Mouse (Mus musculus) midbrain, postnatal 0 days (tissue): ENCODE results near the gene Cldn20. TPM values are rescaled to one million over a fixed set of nuclear protein-coding genes. Genes with fewer than 3 reads are reported as not detected.

Source experiments
- ATAC-seq: fragments of 200-750 bp; cut with Nextera tagmentation; 2 replicates; pipeline ENCODE4 v1.8.0; 2017; ENCODE audit warnings: moderate number of reproducible peaks, mild to moderate bottlenecking, moderate TSS enrichment, moderate library complexity; ENCODE audit not compliant: low FRiP score
- DNase-seq: peaks from one replicate; pipeline ENCODE4 v3.0.0-alpha.2; 2015; ENCODE audit warnings: low spot score
- H3K27ac ChIP-seq: fragments of 300-500 bp; sonication (generic); 2 replicates; pipeline ENCODE4 v1.5.1; 2014; ENCODE audit warnings: low read depth, mild to moderate bottlenecking, low read length, mixed read lengths
- H3K27me3 ChIP-seq: fragments of 300-500 bp; sonication (generic); 2 replicates; pipeline ENCODE4 v1.6.1; 2014; ENCODE audit warnings: low read length, control low read depth, mixed read lengths; ENCODE audit not compliant: insufficient read depth
- H3K36me3 ChIP-seq: fragments of 300-500 bp; sonication (generic); 2 replicates; pipeline ENCODE4 v1.6.1; 2014; ENCODE audit warnings: low read length, control low read depth, mixed read lengths; ENCODE audit not compliant: insufficient read depth
- H3K4me1 ChIP-seq: fragments of 300-500 bp; sonication (generic); 2 replicates; pipeline ENCODE4 v1.6.1; 2014; ENCODE audit warnings: mild to moderate bottlenecking, control low read depth, antibody characterized with exemption, low read length, mixed read lengths; ENCODE audit not compliant: insufficient read depth
- H3K4me2 ChIP-seq: fragments of 300-500 bp; sonication (generic); 2 replicates; pipeline ENCODE4 v1.6.1; 2014; ENCODE audit warnings: low read depth, mild to moderate bottlenecking, low read length, mixed read lengths; ENCODE audit not compliant: poor library complexity, severe bottlenecking
- H3K4me3 ChIP-seq: fragments of 300-500 bp; sonication (generic); 2 replicates; pipeline ENCODE4 v1.5.1; 2014; ENCODE audit warnings: low read depth, mild to moderate bottlenecking, low read length, moderate library complexity
- H3K9ac ChIP-seq: fragments of 300-500 bp; sonication (generic); replicated peaks from 2 replicates; pipeline ENCODE4 v1.6.1; 2014; ENCODE audit warnings: mild to moderate bottlenecking, low read length, moderate library complexity, mixed read lengths; ENCODE audit not compliant: poor library complexity, severe bottlenecking
- H3K9me3 ChIP-seq: fragments of 300-500 bp; sonication (generic); 2 replicates; pipeline ENCODE4 v1.6.1; 2016; ENCODE audit warnings: low read length, control low read depth
- CTCF ChIP-seq: IDR thresholded peaks from 2 replicates; pipeline ENCODE4 v1.5.1; 2016; ENCODE audit warnings: antibody characterized with exemption, mild to moderate bottlenecking
- WGBS: fragments of 180-500 bp; shearing (Covaris S2); extraction: QIAGEN DNeasy Blood & Tissue Kit; methylation state at CpG from one replicate; pipeline ENCODE4 v1.1.7; 2014; 5-methylcytosine and 5-hydroxymethylcytosine counted together
- polyA plus RNA-seq: library from polyadenylated mRNA; unstranded; fragments of >200 nt; fragmentation: Nextera tagmentation; extraction: Ambion mirVana; gene quantifications from 2 replicates; pipeline ENCODE4 v1.2.1, GENCODE M21; 2015
- total RNA-seq: library from RNA; depleted of rRNA; stranded (reverse); fragments of >200 nt; gene quantifications from 2 replicates; pipeline ENCODE4 v1.2.3, GENCODE M21; 2014

Cldn20 gene
- total and polyA plus RNA-seq, 2 experiments from 2014 or later = 0.25 to 1.8 TPM

GRCm38 (mm10) chr17:3530549-3530948 lies 1.8 kb upstream of the Cldn20 start:
- WGBS = 65% methylated on average over 7 of the region's 7 CpGs
- no peak for DNase-seq
- ATAC-seq = no peak
- Histone ChIP-seq H3K9ac (no peak overlapping the region), H3K27me3 (no peaks in the 10 kb centered on the region), H3K4me1 (no peaks in the 10 kb centered on the region), H3K27ac (no peak overlapping the region), H3K4me2 (no peak overlapping the region), H3K36me3 (no peaks in the 10 kb centered on the region; the same call in 1 of the 2 replicates), H3K9me3 (no peaks in the 10 kb centered on the region), H3K4me3 (no peak overlapping the region)
- no peak for TF ChIP-seq CTCF

- DNase-seq = no peak
- H3K9ac ChIP-seq = no peak overlapping the region
- ATAC-seq = no peak
- no peaks in the 10 kb centered on the region for H3K4me1 ChIP-seq
- H3K27ac ChIP-seq = no peak overlapping the region
- no peak for TF ChIP-seq CTCF
- H3K27me3 ChIP-seq = no peaks in the 10 kb centered on the region
- H3K36me3 ChIP-seq = no peaks in the 10 kb centered on the region; the same call in 1 of the 2 replicates
- no peak overlapping the region for H3K4me3 ChIP-seq
- H3K4me2 ChIP-seq = no peak overlapping the region
- H3K9me3 ChIP-seq = no peaks in the 10 kb centered on the region
- WGBS = 69% methylated on average over 1 of the region's 1 CpGs
Observed at GRCm38 (mm10) chr17:3531641-3532040, 713 bp upstream of the Cldn20 start.

- H3K27ac ChIP-seq = no peak overlapping the region
- H3K9ac ChIP-seq = no peak overlapping the region
- no peak overlapping the region for H3K4me3 ChIP-seq
- H3K4me2 ChIP-seq = no peak overlapping the region
- no peaks in the 10 kb centered on the region for H3K27me3 ChIP-seq
- ATAC-seq = no peak
- H3K4me1 ChIP-seq = no peaks in the 10 kb centered on the region
- 31% methylated on average over 1 of the region's 1 CpGs for WGBS
- TF ChIP-seq CTCF = peak; percentile 83
- H3K36me3 ChIP-seq = no peaks in the 10 kb centered on the region; the same call in 1 of the 2 replicates
- H3K9me3 ChIP-seq = no peaks in the 10 kb centered on the region
- DNase-seq = peak; percentile 69
Observed at GRCm38 (mm10) chr17:3533425-3533824, 1.1 kb downstream of the Cldn20 start.

GRCm38 (mm10) chr17:3540304-3540703 lies 8.0 kb downstream of the Cldn20 start:
- TF ChIP-seq CTCF = no peak
- DNase-seq (no peak), ATAC-seq (no peak)
- no peak overlapping the region for H3K9ac ChIP-seq
- H3K4me1 ChIP-seq = no peaks in the 10 kb centered on the region
- WGBS = 94% methylated on average over 2 of the region's 2 CpGs
- no peaks in the 10 kb centered on the region for H3K27me3 ChIP-seq
- no peak overlapping the region for H3K4me3 ChIP-seq
- no peak overlapping the region for H3K4me2 ChIP-seq
- H3K27ac ChIP-seq = no peak overlapping the region
- H3K36me3 ChIP-seq = peaks cover 8% of the 10 kb centered on the region; the same call in 1 of the 2 replicates
- H3K9me3 ChIP-seq = no peaks in the 10 kb centered on the region

GRCm38 (mm10) chr17:3541033-3541432 lies 8.7 kb downstream of the Cldn20 start:
- 87% methylated on average over 5 of the region's 5 CpGs for WGBS

GRCm38 (mm10) chr17:3547725-3548124 lies 15.4 kb downstream of the Cldn20 start:
- Histone ChIP-seq H3K27ac (no peak overlapping the region), H3K4me2 (no peak overlapping the region), H3K4me3 (no peak overlapping the region), H3K4me1 (no peaks in the 10 kb centered on the region), H3K27me3 (no peaks in the 10 kb centered on the region), H3K36me3 (no peaks in the 10 kb centered on the region), H3K9me3 (no peaks in the 10 kb centered on the region), H3K9ac (no peak overlapping the region)
- DNase-seq (no peak), ATAC-seq (no peak)
- WGBS = 58% methylated on average over 7 of the region's 7 CpGs
- no peak for TF ChIP-seq CTCF

More at GRCm38 (mm10) chr17:3541033-3541432, 8.7 kb downstream of the Cldn20 start:
- no peak overlapping the region for H3K4me2 ChIP-seq
- H3K27me3 ChIP-seq = no peaks in the 10 kb centered on the region
- no peak overlapping the region for H3K4me3 ChIP-seq
- no peak for ATAC-seq
- no peaks in the 10 kb centered on the region for H3K9me3 ChIP-seq
- no peak overlapping the region for H3K9ac ChIP-seq
- no peak for DNase-seq
- H3K36me3 ChIP-seq = peaks cover 8% of the 10 kb centered on the region; the same call in 1 of the 2 replicates
- TF ChIP-seq CTCF = no peak
- no peaks in the 10 kb centered on the region for H3K4me1 ChIP-seq
- H3K27ac ChIP-seq = no peak overlapping the region
